Mouse (Mus musculus): ENCODE data around the gene Gpbar1. TPM values are rescaled to one million over a fixed set of nuclear protein-coding genes. Genes with fewer than 3 reads are reported as not detected.
"Not testable (repeated sequence)": the region's sequence is repeated elsewhere in the genome, so short reads cannot be mapped to it uniquely, and the experiment has no call there.

Gene Gpbar1
- total RNA-seq, 2 experiments from 2014 or later = 0.28 TPM; not detected in 1

DNA sequence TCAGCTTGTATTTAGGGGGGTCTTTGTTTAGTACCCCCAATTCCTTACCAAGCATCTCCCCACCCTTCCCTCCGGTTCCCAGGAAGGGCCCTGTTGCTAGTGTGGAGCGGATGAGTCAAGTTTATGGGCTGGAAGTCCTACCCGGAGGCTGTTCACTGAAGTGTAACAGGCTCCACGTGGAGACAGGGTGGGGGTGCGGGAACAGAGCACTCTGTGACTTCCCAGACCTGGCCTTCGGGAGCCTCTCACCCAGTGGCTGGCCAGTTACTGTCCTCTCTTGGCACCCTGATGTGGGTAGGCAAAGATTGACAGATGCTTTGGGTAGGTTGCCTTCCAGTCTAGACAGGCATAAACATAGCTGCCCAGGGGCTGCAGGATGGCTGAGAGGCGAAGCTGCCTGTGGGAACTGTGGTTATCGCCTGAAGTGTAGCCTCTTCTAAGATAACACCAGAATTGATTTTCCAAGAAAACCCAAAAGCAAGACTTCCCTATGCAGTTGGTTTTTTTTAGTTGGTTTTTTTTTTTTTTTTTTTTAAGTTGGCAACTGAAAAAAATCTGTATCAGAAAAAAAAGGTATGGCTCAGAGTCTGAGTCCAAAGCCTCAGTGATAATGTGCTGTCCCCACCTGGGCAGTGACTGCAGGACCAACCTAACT is 340 bp upstream of the Gpbar1 start:
- DNase-seq (ENCODE audit: low spot score in 2 of 2) = no peak

DNA sequence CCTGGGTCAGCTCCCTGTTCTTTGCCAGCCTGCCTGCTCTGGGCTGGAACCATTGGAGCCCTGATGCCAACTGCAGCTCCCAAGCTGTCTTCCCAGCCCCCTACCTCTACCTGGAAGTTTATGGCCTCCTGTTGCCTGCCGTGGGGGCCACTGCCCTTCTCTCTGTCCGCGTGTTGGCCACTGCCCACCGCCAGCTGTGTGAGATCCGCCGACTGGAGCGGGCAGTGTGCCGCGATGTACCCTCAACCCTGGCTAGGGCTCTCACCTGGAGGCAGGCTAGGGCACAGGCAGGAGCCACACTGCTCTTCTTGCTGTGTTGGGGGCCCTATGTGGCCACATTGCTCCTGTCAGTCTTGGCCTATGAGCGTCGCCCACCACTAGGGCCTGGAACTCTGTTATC is 638 bp downstream of the Gpbar1 start:
- DNase-seq (ENCODE audit: low spot score in 2 of 2) = no peak

DNA sequence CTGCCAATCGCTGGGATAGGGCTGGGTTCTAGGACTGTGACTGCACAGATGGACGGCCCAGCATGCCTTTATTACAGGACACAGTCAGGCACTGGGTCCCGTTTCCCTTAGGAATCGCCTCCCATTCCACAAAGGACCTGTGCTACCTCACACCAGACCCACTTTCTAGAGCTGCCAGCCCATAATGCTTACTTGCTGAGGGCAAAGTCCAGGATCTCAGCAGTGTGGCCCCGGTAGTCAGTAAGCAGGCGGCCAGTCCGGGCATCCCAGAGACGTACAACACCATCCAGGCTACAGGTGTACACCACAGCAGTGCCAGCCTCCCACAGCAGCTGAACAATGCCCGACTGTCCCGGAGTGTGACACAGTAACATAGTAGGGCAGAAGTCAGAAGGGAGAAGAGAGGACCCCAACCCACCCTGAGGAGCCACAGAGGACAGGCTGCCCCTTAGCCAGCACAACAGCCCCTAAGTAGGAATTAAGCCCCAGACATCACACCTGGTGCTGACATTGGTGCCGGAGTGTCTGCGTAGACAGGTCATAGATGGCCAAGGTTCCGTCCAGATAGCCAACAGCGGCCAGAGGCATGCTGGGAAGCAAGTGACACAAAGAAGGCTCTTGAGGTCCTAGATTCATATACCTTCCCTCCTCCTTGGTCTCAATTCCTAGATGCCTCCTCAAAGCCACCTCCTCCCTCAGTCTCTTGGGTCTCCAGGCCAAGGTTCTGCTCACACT is 2.4 kb downstream of the Gpbar1 start:
- no peak for DNase-seq (ENCODE audit: low spot score in 2 of 2)

DNA sequence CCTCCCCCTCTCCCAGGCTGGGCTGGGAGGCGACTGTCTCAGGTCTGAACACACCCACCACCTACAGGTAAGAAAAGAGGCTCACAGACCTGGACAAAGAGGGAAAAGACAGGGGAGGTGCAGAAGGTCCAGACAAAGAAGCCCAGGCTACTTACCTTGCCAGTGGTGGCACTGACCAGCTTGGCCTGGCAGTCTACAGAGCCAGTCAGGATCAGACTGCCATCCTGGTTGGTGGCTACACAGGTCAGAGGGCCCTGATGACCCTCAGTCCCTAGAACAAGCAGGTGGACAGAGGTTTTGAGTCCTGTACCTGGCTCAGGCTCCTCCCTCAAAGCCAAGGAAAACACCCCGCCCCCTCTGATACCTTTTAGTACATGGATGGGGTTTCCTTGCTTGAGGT is 3.0 kb downstream of the Gpbar1 start:
- DNase-seq (ENCODE audit: low spot score in 2 of 2) = no peak

DNA sequence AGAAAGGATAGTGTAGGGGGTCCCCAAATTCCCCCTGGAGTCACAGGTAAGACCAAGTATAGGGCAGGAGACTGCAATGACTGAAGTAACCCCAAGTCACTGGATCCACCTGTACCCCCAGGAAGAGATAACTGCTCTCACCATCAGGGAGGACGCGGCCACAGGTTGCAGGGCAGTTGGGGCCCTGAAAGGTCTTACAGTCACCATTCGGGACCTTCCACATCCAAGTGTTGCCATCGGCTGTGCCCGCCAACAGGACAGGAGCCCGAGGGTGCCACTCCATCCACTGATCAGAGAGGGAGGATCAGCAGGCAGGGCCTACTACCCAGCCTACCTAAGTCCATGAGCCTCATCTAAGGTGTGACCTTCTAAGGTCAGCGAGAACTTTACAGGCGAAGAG is 3.5 kb downstream of the Gpbar1 start:
- no peak for DNase-seq (ENCODE audit: low spot score in 2 of 2)

DNA sequence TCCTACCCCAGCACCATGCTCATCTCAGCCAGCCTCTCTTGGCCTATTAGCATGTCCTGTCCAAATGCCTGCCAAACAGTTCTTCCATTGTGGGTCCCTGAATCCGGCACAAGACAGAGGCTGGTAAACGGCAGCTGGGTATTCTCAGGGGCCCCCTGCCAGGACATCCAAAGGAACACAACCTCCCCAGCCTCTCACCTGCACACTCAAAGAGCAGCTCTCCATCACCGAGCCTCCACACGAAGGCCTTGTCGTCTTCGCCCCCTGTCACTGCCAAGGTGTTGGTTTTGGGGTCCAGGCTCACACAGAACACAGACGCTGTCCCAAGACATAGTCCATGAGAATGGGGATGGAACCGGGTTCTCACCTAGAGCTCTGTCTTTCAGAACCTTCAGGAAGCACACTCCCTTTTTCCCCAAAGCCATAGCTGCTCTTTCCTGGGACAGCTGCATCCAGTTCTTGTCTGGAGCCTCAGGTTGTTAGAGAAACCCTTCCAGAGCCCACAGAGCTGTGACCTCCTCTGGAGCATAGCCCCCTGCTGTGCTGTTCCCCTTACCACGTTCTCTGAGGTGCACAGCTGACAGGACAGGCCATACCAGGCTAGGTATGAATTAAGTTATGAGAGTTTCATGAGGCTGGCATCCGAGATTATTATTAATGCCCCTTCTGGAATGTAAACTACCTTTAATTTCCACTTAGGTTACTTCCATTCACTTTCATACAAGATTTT is 4.7 kb downstream of the Gpbar1 start:
- no peak for DNase-seq (ENCODE audit: low spot score in 2 of 2)

DNA sequence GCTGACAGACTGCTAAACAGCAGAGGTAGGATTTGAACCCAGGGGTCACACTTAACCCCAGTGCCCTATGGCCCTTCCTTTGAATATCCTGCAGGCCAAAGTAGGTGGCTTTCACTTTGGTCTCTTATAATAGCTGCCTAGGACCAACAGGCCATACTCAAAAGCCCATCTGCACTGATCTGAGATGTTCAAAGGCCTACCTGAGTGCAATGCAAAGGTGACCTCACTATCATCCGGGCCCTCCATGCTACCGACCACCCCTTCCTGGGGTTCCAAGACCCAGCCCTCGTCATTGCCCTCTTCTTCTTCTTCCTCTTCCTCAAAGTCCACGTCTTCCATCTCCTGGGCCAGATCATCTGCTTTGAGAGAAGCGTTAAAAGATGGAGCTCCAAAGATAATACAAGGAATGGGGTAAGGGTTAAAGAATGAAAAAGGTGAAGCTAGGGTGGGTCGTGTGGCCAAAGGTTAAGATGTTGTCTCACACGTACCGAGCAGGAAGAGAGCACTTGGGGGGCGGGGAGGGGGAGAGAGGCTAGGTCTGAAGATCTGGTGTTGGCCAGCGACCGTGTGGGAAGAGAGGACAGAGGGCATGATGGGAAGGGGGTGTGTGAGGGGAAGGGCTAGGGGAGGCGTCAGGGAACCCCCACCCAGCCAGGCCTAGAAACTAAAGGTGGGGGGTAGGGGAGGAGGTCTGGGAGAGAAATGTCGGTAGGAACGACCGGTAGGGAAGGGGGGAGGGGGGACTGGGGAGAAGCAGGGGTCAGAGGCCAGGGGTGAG is 5.5 kb downstream of the Gpbar1 start:
- peak in 1 of 2 experiments; percentile 41 for DNase-seq (ENCODE audit: low spot score in 2 of 2)

DNA sequence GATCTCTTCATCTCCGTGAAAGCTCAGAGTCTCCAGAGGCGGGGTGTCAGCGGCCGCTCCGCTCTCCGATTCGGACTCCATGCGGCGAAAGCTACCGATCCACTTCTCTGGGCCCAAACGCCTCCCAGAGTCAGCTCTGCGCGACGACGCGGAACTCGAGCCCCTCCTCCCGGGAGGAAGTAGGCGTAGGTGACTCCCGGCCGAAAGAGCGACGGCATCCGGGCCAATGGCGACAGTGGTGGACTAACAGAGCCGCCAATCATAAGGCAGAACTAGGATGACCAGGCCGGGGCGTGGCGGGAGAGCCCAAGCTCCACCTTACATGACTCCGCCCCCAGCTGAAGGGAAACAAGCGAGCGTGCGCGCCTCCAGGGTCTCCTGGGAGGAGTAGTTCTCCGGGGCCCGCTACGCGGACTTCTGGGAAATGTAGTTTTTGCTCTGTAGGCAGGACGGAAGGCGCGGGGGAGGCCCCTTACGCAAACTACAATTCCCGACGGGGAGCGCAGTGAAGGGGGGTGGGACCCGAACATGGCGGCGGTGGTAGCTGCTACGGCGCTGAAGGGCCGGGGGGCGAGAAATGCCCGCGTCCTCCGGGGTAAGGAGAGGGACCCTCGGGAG is 6.3 kb downstream of the Gpbar1 start, which contains the start of the genes Aamp and Pnkd:
Gene Aamp (minus strand): TSS at position 196 of the 618 bp plus-strand sequence.
Gene Pnkd (plus strand): TSS at position 388 of the 618 bp plus-strand sequence.
- DNase-seq (ENCODE audit: low spot score in 2 of 2) = peak; percentile 88 to 98

DNA sequence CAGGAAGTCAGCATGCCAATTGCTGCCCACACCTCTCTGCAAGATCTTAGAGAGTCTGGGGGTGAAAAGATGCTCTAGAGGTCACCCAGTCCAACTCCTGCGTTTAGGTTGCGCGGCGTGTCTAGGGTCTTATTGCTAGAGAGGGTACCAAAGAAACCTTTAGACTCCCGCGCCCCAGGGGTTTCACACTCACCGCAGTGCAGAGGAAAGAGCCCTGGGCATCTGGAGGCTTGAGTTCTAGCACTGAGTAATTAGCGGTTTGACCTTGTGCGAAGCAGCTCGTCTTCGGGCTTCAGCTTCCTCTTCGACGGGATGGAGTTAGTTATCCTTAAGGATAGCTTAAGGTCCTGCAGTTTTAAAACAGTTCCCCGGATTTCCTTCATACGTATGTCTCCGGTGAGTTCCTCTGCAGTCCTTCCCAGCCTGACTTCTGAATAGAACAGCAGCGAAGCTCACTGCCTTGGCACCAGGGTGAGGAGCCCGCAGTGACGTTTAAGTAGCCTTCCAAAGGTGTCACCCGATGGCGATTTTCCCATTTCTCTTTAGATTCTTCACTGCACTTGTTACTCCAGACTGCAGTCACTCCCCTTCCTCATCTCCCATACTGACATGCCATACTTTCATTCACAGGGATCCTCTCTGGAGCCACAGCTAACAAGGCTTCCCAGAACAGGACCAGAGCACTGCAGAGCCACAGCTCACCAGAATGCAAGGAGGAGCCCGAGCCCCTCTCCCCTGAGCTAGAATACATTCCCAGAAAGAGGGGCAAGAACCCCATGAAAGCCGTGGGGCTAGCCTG is 7.1 kb downstream of the Gpbar1 start:
- DNase-seq (ENCODE audit: low spot score in 2 of 2) = no peak

DNA sequence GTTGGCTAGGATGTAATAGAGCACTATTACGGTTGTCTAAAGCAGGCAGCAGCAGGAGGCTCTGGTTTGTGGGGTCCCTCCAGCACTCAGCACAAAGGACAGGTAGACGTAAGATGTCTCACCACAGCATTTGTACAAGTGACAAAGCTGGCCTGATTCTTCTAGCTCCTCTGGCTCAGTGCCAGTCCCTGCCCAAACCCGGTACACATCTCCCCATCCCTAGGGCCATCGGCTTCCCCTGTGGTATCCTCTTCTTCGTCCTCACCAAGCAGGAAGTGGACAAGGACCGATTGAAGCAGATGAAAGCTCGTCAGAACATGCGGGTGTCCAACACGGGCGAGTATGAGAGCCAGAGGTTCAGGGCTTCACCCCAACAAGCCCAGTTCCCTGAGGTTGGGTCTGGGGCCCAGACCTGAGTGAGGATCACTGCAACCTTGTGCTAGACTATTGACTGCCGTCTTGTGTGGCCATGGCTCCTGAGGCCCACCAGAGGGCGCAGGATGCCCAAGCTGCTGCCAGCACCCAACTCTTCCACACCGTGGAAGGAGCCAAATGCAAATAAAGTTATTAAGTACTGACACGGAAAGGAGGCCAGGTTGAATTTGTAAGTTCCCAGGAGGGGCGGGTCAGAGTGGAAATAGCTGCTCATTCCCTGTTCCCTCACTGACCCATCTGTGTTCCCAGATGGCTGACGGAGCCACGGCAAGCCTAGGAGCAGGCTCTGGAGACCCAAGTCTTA is 8.7 kb downstream of the Gpbar1 start:
- DNase-seq (ENCODE audit: low spot score in 2 of 2) = not testable (repeated sequence)

DNA sequence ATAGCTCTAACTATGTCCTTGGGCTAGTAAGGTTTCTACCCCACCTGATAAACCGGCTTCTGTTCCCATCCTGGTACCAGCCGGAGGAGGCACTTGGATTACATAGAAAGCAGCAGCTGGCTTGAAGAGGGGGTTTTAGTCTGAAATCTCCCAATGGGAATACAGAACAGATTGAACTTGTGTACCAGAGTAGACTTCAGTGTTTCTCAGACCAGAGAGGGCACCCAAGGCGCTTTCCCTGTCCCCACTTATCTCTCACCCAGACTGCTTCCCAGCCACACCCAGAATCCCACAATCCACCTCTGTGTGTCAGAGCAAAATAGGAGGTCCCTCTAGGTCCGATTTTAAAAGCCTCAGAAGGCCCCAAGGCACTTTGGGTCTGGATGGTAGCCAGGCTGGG is 10.0 kb downstream of the Gpbar1 start:
- no peak for DNase-seq (ENCODE audit: low spot score in 2 of 2)

DNA sequence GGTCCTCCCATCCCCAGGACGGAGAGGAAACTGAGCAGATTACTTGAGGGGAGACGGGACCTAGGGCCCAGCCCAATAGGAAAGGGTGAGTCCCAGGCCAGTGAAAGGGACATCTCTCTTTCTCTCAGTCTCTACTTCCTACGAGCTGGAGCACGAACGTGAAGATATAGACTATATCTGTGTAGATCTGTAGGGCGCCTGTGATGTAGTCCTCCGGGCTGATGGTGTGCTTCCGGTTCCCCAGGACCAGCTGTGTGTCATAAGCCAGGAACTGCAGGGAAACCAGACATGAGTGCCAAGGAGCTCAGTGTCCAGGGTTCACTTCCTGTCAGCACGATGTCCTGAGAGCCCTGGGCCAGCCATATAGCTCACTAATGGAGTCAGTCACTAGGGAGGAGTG is 10.9 kb downstream of the Gpbar1 start:
- DNase-seq (ENCODE audit: low spot score in 2 of 2) = no peak

DNA sequence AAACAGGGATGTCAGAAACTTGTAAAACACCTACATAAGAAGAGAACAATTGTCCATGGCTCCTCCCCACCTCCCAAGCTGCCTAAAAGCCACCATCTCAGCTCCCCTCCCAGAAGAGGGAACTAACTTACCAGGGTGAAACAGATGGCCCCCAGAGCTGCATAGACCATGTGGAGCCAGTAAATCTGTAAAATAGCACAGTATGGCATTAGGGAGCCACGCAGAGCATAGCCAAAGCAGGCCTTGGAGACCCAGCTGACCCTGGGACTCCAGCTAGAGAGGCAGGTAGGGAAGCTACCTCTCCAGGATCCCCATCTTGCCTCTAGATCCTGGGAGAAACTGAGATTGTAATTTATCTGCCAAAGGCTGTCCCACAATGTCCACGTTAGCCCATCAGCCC is 11.4 kb downstream of the Gpbar1 start:
- no peak for DNase-seq (ENCODE audit: low spot score in 2 of 2)

DNA sequence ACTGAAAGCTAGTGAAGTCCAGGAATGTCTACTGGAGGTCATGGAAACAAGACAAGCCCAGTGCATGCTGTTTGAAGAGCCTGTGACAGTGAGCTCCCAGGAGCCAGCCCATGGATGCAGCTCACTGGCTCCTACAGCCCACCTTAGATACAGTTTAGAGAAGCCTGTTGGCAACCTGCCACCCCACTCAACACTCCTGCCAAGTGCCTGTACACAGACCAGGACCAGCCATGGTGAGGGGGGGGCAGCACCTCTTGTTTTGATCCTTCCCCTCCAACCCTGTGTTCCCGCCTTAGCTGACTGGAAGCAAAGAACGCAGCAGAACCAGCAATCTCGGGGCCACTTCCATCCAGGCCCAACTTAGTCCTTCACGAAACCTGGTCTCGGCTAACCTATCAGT is 11.8 kb downstream of the Gpbar1 start:
- DNase-seq (ENCODE audit: low spot score in 2 of 2) = no peak

DNA sequence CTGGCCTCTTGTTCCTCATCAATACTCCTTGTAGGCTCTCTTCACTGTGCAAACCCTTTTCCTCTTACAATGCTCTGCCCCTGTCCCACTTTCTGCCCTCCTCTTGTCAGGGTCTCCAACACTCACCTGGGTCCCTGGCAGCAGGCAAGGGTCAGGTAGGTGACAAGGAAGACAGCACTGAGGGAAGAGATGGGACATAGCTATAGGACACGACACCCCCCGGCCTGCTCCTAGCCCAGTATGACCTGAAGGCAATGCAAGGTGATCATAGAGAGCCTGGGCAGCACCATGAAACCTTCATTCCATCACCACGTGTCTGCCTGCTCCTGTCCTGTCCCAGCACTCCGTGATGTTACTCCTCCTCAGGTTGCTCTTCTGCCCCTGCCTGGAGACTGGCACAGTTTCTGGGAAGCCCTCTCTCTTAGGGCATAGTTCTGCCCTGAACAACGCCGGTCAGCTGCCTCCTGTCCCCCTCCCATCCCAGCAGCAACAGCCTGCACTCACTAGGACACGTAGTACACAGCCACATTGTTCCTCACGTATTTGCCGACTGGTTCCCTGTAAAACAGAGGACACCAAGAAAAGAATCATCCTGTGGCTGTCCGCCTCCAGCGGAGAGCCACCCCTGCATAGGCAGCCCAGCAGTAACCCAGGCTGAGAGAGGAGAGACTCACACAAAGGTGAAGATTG is 14.1 kb downstream of the Gpbar1 start:
- no peak for DNase-seq (ENCODE audit: low spot score in 2 of 2)

DNA sequence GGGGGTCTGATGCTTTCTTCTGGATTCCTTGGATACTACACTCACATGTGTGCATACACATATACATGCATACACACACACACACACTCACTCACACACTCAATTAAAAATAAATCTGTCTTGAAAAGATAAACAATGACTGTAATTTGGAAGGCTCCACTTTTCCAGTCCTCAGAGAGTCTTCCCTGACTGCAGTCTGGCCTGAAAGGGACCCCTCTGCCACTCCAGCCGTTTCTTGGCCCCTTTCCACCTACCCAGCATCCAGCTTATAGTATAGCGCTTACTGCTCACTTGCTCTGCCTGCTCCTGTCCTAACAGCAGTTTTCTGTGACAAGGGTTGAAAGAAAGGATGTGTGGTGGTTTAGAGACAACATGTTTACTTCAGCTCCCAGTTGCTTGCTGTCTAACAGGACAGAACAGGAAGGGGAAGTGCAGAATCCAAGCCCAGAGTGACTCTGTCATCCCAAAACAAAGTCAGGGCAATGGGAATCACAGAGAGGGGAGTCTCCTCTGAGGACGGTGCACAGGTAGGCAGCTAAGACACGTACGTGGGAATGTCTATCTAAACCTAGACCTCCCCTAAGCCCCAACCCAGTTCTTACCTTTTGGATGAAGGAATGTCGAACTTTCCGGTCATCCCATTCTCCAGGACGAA is 15.1 kb downstream of the Gpbar1 start:
- DNase-seq (ENCODE audit: low spot score in 2 of 2) = no peak

DNA sequence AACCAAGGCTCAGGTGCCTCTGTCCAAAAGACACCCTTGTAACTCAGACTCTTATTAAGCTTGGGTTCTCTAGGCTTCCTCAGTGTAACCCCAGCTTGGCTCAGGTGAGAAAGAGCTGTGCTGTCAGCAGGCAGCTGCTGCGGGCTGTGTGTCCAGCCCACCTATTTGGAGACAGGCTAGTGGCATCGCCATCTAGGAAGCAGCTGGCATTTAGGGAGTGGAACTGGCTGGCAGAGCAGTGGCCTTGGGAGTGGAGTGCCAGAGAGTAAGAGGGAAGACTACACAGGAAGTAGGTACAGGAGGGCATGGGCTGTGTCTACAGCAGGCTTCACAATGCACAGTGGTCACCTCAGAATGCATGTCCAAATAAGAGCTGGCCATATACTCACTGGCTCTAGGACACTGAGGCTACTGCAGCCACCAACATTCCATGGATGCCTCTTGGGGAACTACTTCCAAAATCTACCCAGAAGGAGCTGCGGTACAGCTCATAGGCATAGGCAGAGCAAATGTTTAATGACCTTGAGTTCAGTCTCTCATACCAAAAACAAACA is 15.8 kb downstream of the Gpbar1 start:
- DNase-seq (ENCODE audit: low spot score in 2 of 2) = no peak
